9 mouse cellular contexts compared by ENCODE assay signal in genomic region chr8:120071684-120072083, GRCm38 (mm10). TPM values are rescaled to one million over a fixed set of nuclear protein-coding genes. Genes with fewer than 3 reads are reported as not detected.
A peak's percentile ranks its signal among the peaks of the same experiment; 100 is the strongest.
DNase-seq lines count a peak whose midpoint lies in the region; ATAC-seq and TF ChIP-seq lines count a peak whose summit lies in the region.
"Had no signal": no experiment of that assay in that cellular context is flagged by ENCODE, and none has a peak within 500 bp of the region (broad histone marks: within the 10 kb centered on the region; RNA-seq: fewer than 3 reads in every experiment).

No protein-coding gene starts in this region.

- no peaks in the 10 kb centered on the region for H3K36me3 ChIP-seq in heart, embryonic 12.5 days
- H3K36me3 ChIP-seq in kidney, postnatal 0 days (ENCODE audit: insufficient read depth, low read length) = no peaks in the 10 kb centered on the region
- no peaks in the 10 kb centered on the region for H3K36me3 ChIP-seq in stomach, embryonic 14.5 days (ENCODE audit: control insufficient read depth, insufficient read depth, low read length)
- H3K36me3 ChIP-seq: embryonic facial prominence, embryonic 15.5 days had no signal

- H3K9me3 ChIP-seq in heart, embryonic 12.5 days (replicated peaks) = no peaks in the 10 kb centered on the region
- H3K9me3 ChIP-seq in kidney, postnatal 0 days (replicated peaks; ENCODE audit: low read length) = no peaks in the 10 kb centered on the region
- H3K9me3 ChIP-seq in stomach, embryonic 14.5 days (ENCODE audit: control insufficient read depth, low read depth, low read length) = no peaks in the 10 kb centered on the region
- H3K9me3 ChIP-seq: embryonic facial prominence, embryonic 15.5 days had no signal

- WGBS in heart, embryonic 12.5 days = 26% methylated on average over 4 of the region's 4 CpGs
- 21% methylated on average over 4 of the region's 4 CpGs for WGBS in kidney, postnatal 0 days
- 27% methylated on average over 4 of the region's 4 CpGs for WGBS in stomach, embryonic 14.5 days

- no peak for TF ChIP-seq POLR2A in brain, embryonic 14.5 days (IDR thresholded peaks at IDR 0.05; ENCODE audit: borderline replicate concordance, extremely low read depth, insufficient read depth, insufficient read length, poor library complexity, severe bottlenecking)

- H3K4me3 ChIP-seq in heart, embryonic 12.5 days = no peak overlapping the region
- H3K4me3 ChIP-seq in kidney, postnatal 0 days (replicated peaks; ENCODE audit: low read depth, low read length) = no peak overlapping the region
- H3K4me3 ChIP-seq in stomach, embryonic 14.5 days (ENCODE audit: low read depth, low read length) = no peak overlapping the region
- H3K4me3 ChIP-seq: embryonic facial prominence, embryonic 15.5 days had no signal

- H3K4me1 ChIP-seq in heart, embryonic 12.5 days (replicated peaks) = 0 out of 2 replicates have a peak, but pooled peaks cover 12% of the 10 kb centered on the region
- H3K4me1 ChIP-seq in kidney, postnatal 0 days (replicated peaks; ENCODE audit: insufficient read depth, low read length) = peaks cover 4% of the 10 kb centered on the region; the same call in 1 of the 2 replicates
- H3K4me1 ChIP-seq in stomach, embryonic 14.5 days (ENCODE audit: control insufficient read depth, insufficient read depth, low read length) = 0 out of 2 replicates have a peak, but pooled peaks cover 5% of the 10 kb centered on the region

- H3K27ac ChIP-seq in heart, embryonic 12.5 days (ENCODE audit: poor library complexity, severe bottlenecking) = no peak overlapping the region
- H3K27ac ChIP-seq in kidney, postnatal 0 days = no peak overlapping the region
- H3K27ac ChIP-seq in stomach, embryonic 14.5 days (ENCODE audit: low read length) = no peak overlapping the region
- H3K27ac ChIP-seq: embryonic facial prominence, embryonic 15.5 days had no signal

- no peak overlapping the region for H3K9ac ChIP-seq in heart, embryonic 12.5 days
- no peak overlapping the region for H3K9ac ChIP-seq in kidney, postnatal 0 days (ENCODE audit: low read depth, low read length)
- no peak overlapping the region for H3K9ac ChIP-seq in stomach, embryonic 14.5 days (replicated peaks; ENCODE audit: low read depth, low read length)
- H3K9ac ChIP-seq: embryonic facial prominence, embryonic 15.5 days had no signal

- TF ChIP-seq CTCF in brain, embryonic 14.5 days (IDR thresholded peaks at IDR 0.05; ENCODE audit: borderline replicate concordance, extremely low read depth, insufficient read depth, insufficient read length) = peak; percentile 98
- peak; percentile 95 for TF ChIP-seq CTCF in kidney, postnatal 0 days (IDR thresholded peaks at IDR 0.05; ENCODE audit: low read depth)

- peak; percentile 44 for ATAC-seq in CD4-positive, CD25-positive, alpha-beta regulatory T cell, adult 4 months
- ATAC-seq in erythroblast, adult 5-6 weeks (replicated peaks; ENCODE audit: low FRiP score, poor library complexity, severe bottlenecking) = peak; percentile 82
- peak; percentile 62 for ATAC-seq in heart, embryonic 12.5 days (ENCODE audit: insufficient number of reproducible peaks, low FRiP score)
- ATAC-seq in kidney, postnatal 0 days (replicated peaks; ENCODE audit: low FRiP score, low read depth) = no peak; the same call in 1 of the 2 replicates
- peak; percentile 66; the same call in 1 of the 2 replicates for ATAC-seq in stomach, embryonic 14.5 days (ENCODE audit: insufficient number of reproducible peaks, insufficient read depth, low FRiP score, low read depth)

- peak; percentile 77 for DNase-seq in brain, embryonic 14.5 days (ENCODE audit: low read depth)
- DNase-seq in kidney, postnatal 0 days (ENCODE audit: low spot score) = peak; percentile 90
- peak; percentile 79 for DNase-seq in liver
- DNase-seq in natural killer cell, adult 2 months (ENCODE audit: low spot score in 2 of 2) = peak; percentile 56 to 64

- peaks cover 23% of the 10 kb centered on the region for H3K27me3 ChIP-seq in heart, embryonic 12.5 days (replicated peaks)
- H3K27me3 ChIP-seq in kidney, postnatal 0 days (ENCODE audit: insufficient read depth, low read length) = no peaks in the 10 kb centered on the region
- H3K27me3 ChIP-seq in stomach, embryonic 14.5 days (ENCODE audit: control insufficient read depth, insufficient read depth, low read length) = no peaks in the 10 kb centered on the region
- H3K27me3 ChIP-seq: embryonic facial prominence, embryonic 15.5 days had no signal

- H3K4me2 ChIP-seq in heart, embryonic 12.5 days = no peak overlapping the region
- no peak overlapping the region for H3K4me2 ChIP-seq in kidney, postnatal 0 days (ENCODE audit: low read length)
- H3K4me2 ChIP-seq in stomach, embryonic 14.5 days (replicated peaks; ENCODE audit: low read depth, low read length) = no peak overlapping the region
- H3K4me2 ChIP-seq: embryonic facial prominence, embryonic 15.5 days had no signal

RNA-seq across cellular contexts. Expression of gene Zdhhc7, which starts 29.6 kb away (rescaled TPM):
- 1 to 10 TPM; 4.9 to 5.4 TPM for polyA plus RNA-seq in CD4-positive, CD25-positive, alpha-beta regulatory T cell, adult 4 months (2017; shearing (Covaris generic))
- 35.1 and 36.6 TPM in 2 replicates for polyA plus RNA-seq in brain, embryonic 14.5 days (2012; rRNA removed)
- total RNA-seq in erythroblast, adult 5-6 weeks (2015; ENCODE audit: low replicate concordance) = 0.38 and 5.4 TPM in 2 replicates
- 8.0 and 9.2 TPM in 2 replicates for total RNA-seq in erythroblast, adult 5-6 weeks (2017; ENCODE audit: low replicate concordance)
- 33.9 and 34.9 TPM in 2 replicates for polyA plus RNA-seq in heart, embryonic 12.5 days (2016; fragmentation: Nextera tagmentation; extraction: Ambion mirVana)
- polyA plus RNA-seq in kidney, postnatal 0 days (2015; fragmentation: Nextera tagmentation; extraction: Ambion mirVana) = 30.3 and 31.8 TPM in 2 replicates
- 28.0 and 28.9 TPM in 2 replicates for polyA plus RNA-seq in stomach, embryonic 14.5 days (2014; fragmentation: Nextera tagmentation; extraction: Ambion mirVana)

RNA-seq across cellular contexts. Expression of gene 6430548M08Rik, which starts 42.3 kb away (rescaled TPM):
- under 1 TPM in 1 of 2 experiments, not detected in 1; 0.20 TPM for polyA plus RNA-seq in CD4-positive, CD25-positive, alpha-beta regulatory T cell, adult 4 months (2017; shearing (Covaris generic))
- polyA plus RNA-seq in brain, embryonic 14.5 days (2012; rRNA removed) = 23.5 and 32.6 TPM in 2 replicates
- total RNA-seq in erythroblast, adult 5-6 weeks (2015; ENCODE audit: low replicate concordance) = 10.0 and 11.0 TPM in 2 replicates
- total RNA-seq in erythroblast, adult 5-6 weeks (2017; ENCODE audit: low replicate concordance) = 16.4 and 23.5 TPM in 2 replicates
- 13.8 and 14.4 TPM in 2 replicates for polyA plus RNA-seq in heart, embryonic 12.5 days (2016; fragmentation: Nextera tagmentation; extraction: Ambion mirVana)
- 5.4 and 6.9 TPM in 2 replicates for polyA plus RNA-seq in kidney, postnatal 0 days (2015; fragmentation: Nextera tagmentation; extraction: Ambion mirVana)
- 5.6 and 6.6 TPM in 2 replicates for polyA plus RNA-seq in stomach, embryonic 14.5 days (2014; fragmentation: Nextera tagmentation; extraction: Ambion mirVana)
